Comparison of ENCODE assay signal across 17 mouse cellular contexts in genomic region chr17:15389356-15389755, GRCm38 (mm10). TPM values are rescaled to one million over a fixed set of nuclear protein-coding genes. Genes with fewer than 3 reads are reported as not detected.
DNase-seq lines count a peak whose midpoint lies in the region; ATAC-seq and TF ChIP-seq lines count a peak whose summit lies in the region.
"Had no signal": no experiment of that assay in that cellular context is flagged by ENCODE, and none has a peak within 500 bp of the region (broad histone marks: within the 10 kb centered on the region; RNA-seq: fewer than 3 reads in every experiment).

No protein-coding gene starts in this region.

- H3K27ac ChIP-seq in kidney, adult 2 months (ENCODE audit: insufficient read depth, low read depth, low read length): peak overlapping the region; percentile 81
- H3K27ac ChIP-seq in liver, embryonic 14.5 days: no peak overlapping the region; the same call in 1 of the 2 replicates
- H3K27ac ChIP-seq in stomach, postnatal 0 days (replicated peaks): no peak overlapping the region
- H3K27ac ChIP-seq in embryonic facial prominence, embryonic 10.5 days (replicated peaks): no peak overlapping the region
- H3K27ac ChIP-seq: embryonic facial prominence, embryonic 13.5 days; midbrain, embryonic 15.5 days had no signal

- peaks cover 8% of the 10 kb centered on the region; the same call in 1 of the 2 replicates for H3K4me1 ChIP-seq in kidney, adult 2 months (ENCODE audit: control insufficient read depth, insufficient read depth, low read length)
- no peaks in the 10 kb centered on the region; a peak in 1 of 4 replicates for H3K4me1 ChIP-seq in liver, embryonic 14.5 days (replicated peaks; ENCODE audit: control insufficient read depth in 2 of 2, insufficient read depth in 2 of 2, low read length in 1 of 2)
- H3K4me1 ChIP-seq in stomach, postnatal 0 days (replicated peaks; ENCODE audit: control insufficient read depth, insufficient read depth): no peaks in the 10 kb centered on the region
- H3K4me1 ChIP-seq in embryonic facial prominence, embryonic 10.5 days: no peaks in the 10 kb centered on the region
- H3K4me1 ChIP-seq: embryonic facial prominence, embryonic 13.5 days; heart, embryonic 12.5 days; midbrain, embryonic 15.5 days had no signal

- no peak for TF ChIP-seq POLR2A in kidney, adult 2 months (IDR thresholded peaks at IDR 0.05; ENCODE audit: low read depth, low read length)

- TF ChIP-seq CTCF in kidney, adult 2 months (conservative IDR thresholded peaks at IDR 0.05; ENCODE audit: insufficient read depth, insufficient read length, low read depth, low read length): no peak
- no peak for TF ChIP-seq CTCF in liver, embryonic 14.5 days (IDR thresholded peaks at IDR 0.05; ENCODE audit: low read depth)
- no peak for TF ChIP-seq CTCF in stomach, postnatal 0 days (IDR thresholded peaks at IDR 0.05; ENCODE audit: low read depth)

- 37% methylated on average over 8 of the region's 8 CpGs for WGBS in kidney, adult 2 months
- 51% methylated on average over 8 of the region's 8 CpGs for WGBS in liver, embryonic 14.5 days (ENCODE audit: insufficient replicate concordance)
- 57% methylated on average over 8 of the region's 8 CpGs for WGBS in stomach, postnatal 0 days
- 81% methylated on average over 8 of the region's 8 CpGs for WGBS in embryonic facial prominence, embryonic 10.5 days

- no peaks in the 10 kb centered on the region for H3K36me3 ChIP-seq in kidney, adult 2 months (ENCODE audit: control insufficient read depth, insufficient read depth, low read length)
- H3K36me3 ChIP-seq in liver, embryonic 14.5 days (replicated peaks; ENCODE audit: control insufficient read depth, insufficient read depth, low read depth): no peaks in the 10 kb centered on the region
- no peaks in the 10 kb centered on the region for H3K36me3 ChIP-seq in stomach, postnatal 0 days (ENCODE audit: control insufficient read depth, insufficient read depth, low read length)
- H3K36me3 ChIP-seq in embryonic facial prominence, embryonic 10.5 days (replicated peaks): no peaks in the 10 kb centered on the region
- H3K36me3 ChIP-seq: embryonic facial prominence, embryonic 13.5 days; heart, embryonic 12.5 days; midbrain, embryonic 15.5 days had no signal

- peak; percentile 60 for DNase-seq in kidney, adult 2 months
- no peak for DNase-seq in kidney, postnatal 4 days
- peak; percentile 58 for DNase-seq in kidney, adult 9 months
- no peak for DNase-seq in liver, embryonic 14.5 days (ENCODE audit: low read depth in 3 of 3, low spot score in 3 of 3)
- peak; percentile 34 for DNase-seq in stomach, postnatal 0 days (ENCODE audit: low spot score)
- no peak for DNase-seq in embryonic facial prominence, embryonic 10.5 days (ENCODE audit: low spot score)
- DNase-seq: cerebellum, postnatal 36 days; gastrocnemius, postnatal 14 days; heart, postnatal 36 days; layer of hippocampus, adult 9-11 months; lung, adult 18-20 months; lung, postnatal 4 days; right cerebral cortex, postnatal 14 days had no signal

- no peak overlapping the region for H3K4me2 ChIP-seq in liver, embryonic 14.5 days (ENCODE audit: low read depth)
- H3K4me2 ChIP-seq in stomach, postnatal 0 days (replicated peaks; ENCODE audit: low read depth): no peak overlapping the region
- H3K4me2 ChIP-seq: embryonic facial prominence, embryonic 13.5 days; heart, embryonic 12.5 days; midbrain, embryonic 15.5 days had no signal

- no peaks in the 10 kb centered on the region for H3K27me3 ChIP-seq in kidney, adult 2 months (replicated peaks; ENCODE audit: control insufficient read depth, insufficient read depth, low read length)
- no peaks in the 10 kb centered on the region; the same call in 1 of the 2 replicates for H3K27me3 ChIP-seq in liver, embryonic 14.5 days (ENCODE audit: control insufficient read depth, insufficient read depth, low read length)
- no peaks in the 10 kb centered on the region for H3K27me3 ChIP-seq in stomach, postnatal 0 days (ENCODE audit: control insufficient read depth, insufficient read depth, low read length)
- H3K27me3 ChIP-seq in embryonic facial prominence, embryonic 10.5 days (replicated peaks; ENCODE audit: low read depth, poor library complexity, severe bottlenecking): peaks cover 20% of the 10 kb centered on the region

- no peak overlapping the region for H3K9ac ChIP-seq in liver, embryonic 14.5 days (replicated peaks)
- H3K9ac ChIP-seq in stomach, postnatal 0 days (ENCODE audit: low read length): no peak overlapping the region
- H3K9ac ChIP-seq: embryonic facial prominence, embryonic 13.5 days; heart, embryonic 12.5 days; midbrain, embryonic 15.5 days had no signal

- no peak for TF ChIP-seq EP300 in liver, embryonic 14.5 days (IDR thresholded peaks at IDR 0.05; ENCODE audit: low read depth)
- no peak for TF ChIP-seq EP300 in stomach, postnatal 0 days (optimal IDR thresholded peaks at IDR 0.05)

- ATAC-seq in liver, embryonic 14.5 days (ENCODE audit: insufficient read depth): peak; percentile 71
- peak; percentile 90 for ATAC-seq in stomach, postnatal 0 days (ENCODE audit: low FRiP score, low TSS enrichment)
- no peak for ATAC-seq in inflammation-experienced regulatory T-cells, adult 6 months
- ATAC-seq: midbrain, embryonic 15.5 days had no signal

- no peaks in the 10 kb centered on the region for H3K9me3 ChIP-seq in liver, embryonic 14.5 days (ENCODE audit: control insufficient read depth, low read length)
- no peaks in the 10 kb centered on the region for H3K9me3 ChIP-seq in stomach, postnatal 0 days (ENCODE audit: control insufficient read depth, low read length)
- no peaks in the 10 kb centered on the region for H3K9me3 ChIP-seq in embryonic facial prominence, embryonic 10.5 days
- H3K9me3 ChIP-seq: embryonic facial prominence, embryonic 13.5 days; heart, embryonic 12.5 days; midbrain, embryonic 15.5 days had no signal

- H3K4me3 ChIP-seq in kidney, adult 2 months (ENCODE audit: insufficient read depth, low read depth, low read length): peak overlapping the region; percentile 18; the same call in 1 of the 2 replicates
- no peak overlapping the region for H3K4me3 ChIP-seq in liver, embryonic 14.5 days (ENCODE audit: insufficient read depth in 1 of 2, low read depth in 2 of 2, low read length in 2 of 2)
- H3K4me3 ChIP-seq in stomach, postnatal 0 days (ENCODE audit: low read depth, low read length): no peak overlapping the region
- H3K4me3 ChIP-seq in embryonic facial prominence, embryonic 10.5 days: no peak overlapping the region
- H3K4me3 ChIP-seq: embryonic facial prominence, embryonic 13.5 days; heart, embryonic 12.5 days; midbrain, embryonic 15.5 days had no signal

RNA-seq across cellular contexts. Expression of gene Fam120b, which starts 6.6 kb away (rescaled TPM):
- 11.7 and 12.3 TPM in 2 replicates for polyA plus RNA-seq in kidney, adult 2 months (2012; rRNA removed)
- 2.4 and 3.1 TPM in 2 replicates for polyA plus RNA-seq in liver, embryonic 14.5 days (2012; rRNA removed)
- 4.1 and 5.6 TPM in 2 replicates for polyA plus RNA-seq in liver, embryonic 14.5 days (2014; fragmentation: Nextera tagmentation; extraction: Ambion mirVana)
- polyA plus RNA-seq in stomach, postnatal 0 days (2015; fragmentation: Nextera tagmentation; extraction: Ambion mirVana): 10.0 and 12.1 TPM in 2 replicates
- polyA plus RNA-seq in inflammation-experienced regulatory T-cells, adult 6 months (2017; shearing (Covaris generic)): 10 to 100 TPM; 23.8 to 39.8 (median 32.7) TPM
- polyA plus RNA-seq in embryonic facial prominence, embryonic 10.5 days (2016; fragmentation: Nextera tagmentation; extraction: Ambion mirVana): 26.9 and 27.3 TPM in 2 replicates

RNA-seq across cellular contexts. Expression of gene Dll1, which starts 12.7 kb away (rescaled TPM):
- 12.3 and 14.1 TPM in 2 replicates for polyA plus RNA-seq in kidney, adult 2 months (2012; rRNA removed)
- 0.74 and 0.78 TPM in 2 replicates for polyA plus RNA-seq in liver, embryonic 14.5 days (2012; rRNA removed)
- 0.77 and 0.93 TPM in 2 replicates for polyA plus RNA-seq in liver, embryonic 14.5 days (2014; fragmentation: Nextera tagmentation; extraction: Ambion mirVana)
- polyA plus RNA-seq in stomach, postnatal 0 days (2015; fragmentation: Nextera tagmentation; extraction: Ambion mirVana): 3.5 and 4.4 TPM in 2 replicates
- polyA plus RNA-seq in inflammation-experienced regulatory T-cells, adult 6 months (2017; shearing (Covaris generic)): under 1 TPM in 1 of 3 experiments, not detected in 2; 0.35 TPM
- polyA plus RNA-seq in embryonic facial prominence, embryonic 10.5 days (2016; fragmentation: Nextera tagmentation; extraction: Ambion mirVana): 13.2 and 22.1 TPM in 2 replicates

Comparison
In these comparisons a context has a peak if more than half of its experiments do, and no peak if none do; other contexts are left out.
1. DNase-seq: peak in kidney, adult 2 months (single experiment), kidney, adult 9 months (single experiment) and stomach, postnatal 0 days (single experiment); none in kidney, postnatal 4 days (0 of 2), liver, embryonic 14.5 days (0 of 3) and embryonic facial prominence, embryonic 10.5 days (single experiment).